16 mouse cellular contexts compared by ENCODE assay signal in genomic region chr17:29680921-29681320, GRCm38 (mm10). TPM values are rescaled to one million over a fixed set of nuclear protein-coding genes. Genes with fewer than 3 reads are reported as not detected.
DNase-seq lines count a peak whose midpoint lies in the region; ATAC-seq and TF ChIP-seq lines count a peak whose summit lies in the region.
"Had no signal": no experiment of that assay in that cellular context is flagged by ENCODE, and none has a peak within 500 bp of the region (broad histone marks: within the 10 kb centered on the region; RNA-seq: fewer than 3 reads in every experiment).

No protein-coding gene starts in this region.

- TF ChIP-seq EP300 in CH12.LX (IDR thresholded peaks at IDR 0.05; ENCODE audit: low read length): no peak

- in situ Hi-C loops in CH12.LX (cut with MboI; ENCODE audit: low pct_ligation_motif_present, low pct_unique_long_range_greater_than_20kb, low sequenced_read_pairs): no loop called here

- DNase-seq in embryonic facial prominence, embryonic 10.5 days (ENCODE audit: low spot score): no peak
- no peak for DNase-seq in kidney, adult 8-10 months
- DNase-seq in midbrain, embryonic 10.5 days (ENCODE audit: low spot score): no peak
- no peak for DNase-seq in midbrain, embryonic 14.5 days
- no peak for DNase-seq in CH12.LX (ENCODE audit: extremely low read depth)
- no peak for DNase-seq in Muller cell, postnatal 12 days (ENCODE audit: inconsistent ontology term)
- DNase-seq: adrenal gland, postnatal 10 days; lung, postnatal 36 days; right cerebral cortex, postnatal 25 days had no signal

- TF ChIP-seq RAD21 in CH12.LX (IDR thresholded peaks at IDR 0.05; ENCODE audit: low read depth, low read length): no peak

- no peak for ATAC-seq in embryonic facial prominence, embryonic 15.5 days (ENCODE audit: insufficient number of reproducible peaks, low FRiP score, low TSS enrichment, low read depth)
- ATAC-seq in kidney, embryonic 14.5 days (ENCODE audit: low FRiP score, low TSS enrichment): no peak
- no peak for ATAC-seq in midbrain, embryonic 14.5 days (ENCODE audit: low FRiP score, low TSS enrichment)
- ATAC-seq: liver, embryonic 12.5 days; midbrain, embryonic 16.5 days had no signal

- H3K4me2 ChIP-seq in embryonic facial prominence, embryonic 15.5 days (replicated peaks): no peak overlapping the region
- H3K4me2 ChIP-seq in kidney, embryonic 14.5 days (replicated peaks; ENCODE audit: low read depth, low read length): no peak overlapping the region
- no peak overlapping the region for H3K4me2 ChIP-seq in midbrain, embryonic 14.5 days (ENCODE audit: low read length)
- H3K4me2 ChIP-seq in CH12.LX (ENCODE audit: insufficient read depth, low read depth, poor library complexity, severe bottlenecking): no peak overlapping the region
- H3K4me2 ChIP-seq: embryonic facial prominence, embryonic 12.5 days; liver, embryonic 12.5 days had no signal

- H3K4me3 ChIP-seq in embryonic facial prominence, embryonic 15.5 days (replicated peaks): no peak overlapping the region
- no peak overlapping the region for H3K4me3 ChIP-seq in embryonic facial prominence, embryonic 10.5 days
- no peak overlapping the region for H3K4me3 ChIP-seq in kidney, embryonic 14.5 days (ENCODE audit: low read length)
- no peak overlapping the region for H3K4me3 ChIP-seq in midbrain, embryonic 10.5 days
- H3K4me3 ChIP-seq in midbrain, embryonic 14.5 days (replicated peaks; ENCODE audit: low read depth, low read length): no peak overlapping the region
- H3K4me3 ChIP-seq in CH12.LX (replicated peaks in 1 of 3; ENCODE audit: low read depth in 2 of 3, low read length in 2 of 3, poor library complexity in 1 of 3): peak overlapping the region in 1 of 3 experiments; percentile 14
- H3K4me3 ChIP-seq: embryonic facial prominence, embryonic 12.5 days; heart, embryonic 10.5 days; left cerebral cortex, adult 2 months; liver, embryonic 12.5 days had no signal

- no peak for TF ChIP-seq CTCF in CH12.LX (conservative IDR thresholded peaks at IDR 0.05 in 1 of 2, IDR thresholded peaks at IDR 0.05 in 1 of 2; ENCODE audit: low read depth in 2 of 2, low read length in 2 of 2)

- H3K27me3 ChIP-seq in embryonic facial prominence, embryonic 15.5 days: no peaks in the 10 kb centered on the region
- H3K27me3 ChIP-seq in embryonic facial prominence, embryonic 10.5 days (replicated peaks; ENCODE audit: low read depth, poor library complexity, severe bottlenecking): no peaks in the 10 kb centered on the region
- H3K27me3 ChIP-seq in kidney, embryonic 14.5 days (ENCODE audit: control insufficient read depth, insufficient read depth, low read length): no peaks in the 10 kb centered on the region
- no peaks in the 10 kb centered on the region for H3K27me3 ChIP-seq in midbrain, embryonic 10.5 days (ENCODE audit: low read depth, poor library complexity, severe bottlenecking)
- H3K27me3 ChIP-seq in midbrain, embryonic 14.5 days (ENCODE audit: control insufficient read depth, insufficient read depth, low read length): no peaks in the 10 kb centered on the region
- H3K27me3 ChIP-seq in CH12.LX (replicated peaks): no peaks in the 10 kb centered on the region
- H3K27me3 ChIP-seq: embryonic facial prominence, embryonic 12.5 days; liver, embryonic 12.5 days had no signal

- no peaks in the 10 kb centered on the region for H3K4me1 ChIP-seq in embryonic facial prominence, embryonic 15.5 days
- no peaks in the 10 kb centered on the region for H3K4me1 ChIP-seq in embryonic facial prominence, embryonic 10.5 days
- no peaks in the 10 kb centered on the region for H3K4me1 ChIP-seq in kidney, embryonic 14.5 days (ENCODE audit: control insufficient read depth, insufficient read depth, low read length)
- H3K4me1 ChIP-seq in midbrain, embryonic 10.5 days: no peaks in the 10 kb centered on the region
- H3K4me1 ChIP-seq in midbrain, embryonic 14.5 days (ENCODE audit: control insufficient read depth, insufficient read depth, low read length): no peaks in the 10 kb centered on the region
- H3K4me1 ChIP-seq in CH12.LX (ENCODE audit: control insufficient read depth in 1 of 2, insufficient read depth in 2 of 2): peaks cover 29 to 63% of the 10 kb centered on the region in 2 experiments
- H3K4me1 ChIP-seq: embryonic facial prominence, embryonic 12.5 days had no signal

- no peak overlapping the region for H3K9ac ChIP-seq in embryonic facial prominence, embryonic 15.5 days
- H3K9ac ChIP-seq in kidney, embryonic 14.5 days (ENCODE audit: low read depth, low read length): no peak overlapping the region
- no peak overlapping the region for H3K9ac ChIP-seq in midbrain, embryonic 14.5 days (replicated peaks; ENCODE audit: low read length)
- H3K9ac ChIP-seq in CH12.LX (ENCODE audit: insufficient read depth, low read depth): no peak overlapping the region
- H3K9ac ChIP-seq: embryonic facial prominence, embryonic 12.5 days; liver, embryonic 12.5 days had no signal

- peaks cover 90% of the 10 kb centered on the region for H3K36me3 ChIP-seq in embryonic facial prominence, embryonic 15.5 days
- H3K36me3 ChIP-seq in embryonic facial prominence, embryonic 10.5 days (replicated peaks): peaks cover 100% of the 10 kb centered on the region
- peaks cover 82% of the 10 kb centered on the region for H3K36me3 ChIP-seq in kidney, embryonic 14.5 days (ENCODE audit: control insufficient read depth, insufficient read depth, low read length)
- H3K36me3 ChIP-seq in midbrain, embryonic 10.5 days: peaks cover 99% of the 10 kb centered on the region
- H3K36me3 ChIP-seq in midbrain, embryonic 14.5 days (ENCODE audit: control insufficient read depth, insufficient read depth, low read length): peaks cover 94% of the 10 kb centered on the region
- peaks cover 74 to 89% of the 10 kb centered on the region in 2 experiments for H3K36me3 ChIP-seq in CH12.LX (replicated peaks in 1 of 2; ENCODE audit: control insufficient read depth in 1 of 2, insufficient read depth in 1 of 2, low read length in 1 of 2)

- H3K9me3 ChIP-seq in embryonic facial prominence, embryonic 15.5 days (replicated peaks): no peaks in the 10 kb centered on the region
- H3K9me3 ChIP-seq in embryonic facial prominence, embryonic 10.5 days: no peaks in the 10 kb centered on the region
- H3K9me3 ChIP-seq in kidney, embryonic 14.5 days (ENCODE audit: control insufficient read depth, low read length): no peaks in the 10 kb centered on the region
- no peaks in the 10 kb centered on the region for H3K9me3 ChIP-seq in midbrain, embryonic 10.5 days (replicated peaks)
- no peaks in the 10 kb centered on the region for H3K9me3 ChIP-seq in midbrain, embryonic 14.5 days (ENCODE audit: control insufficient read depth, low read length)
- no peaks in the 10 kb centered on the region for H3K9me3 ChIP-seq in CH12.LX (replicated peaks; ENCODE audit: low read length)
- H3K9me3 ChIP-seq: embryonic facial prominence, embryonic 12.5 days; heart, embryonic 10.5 days; liver, embryonic 12.5 days had no signal

- dilution Hi-C loops in CH12.LX (cut with MboI; ENCODE audit: extremely low pct_ligation_motif_present, extremely low pct_unique_long_range_greater_than_20kb, low sequenced_read_pairs): no loop called here

- WGBS in embryonic facial prominence, embryonic 15.5 days: 84% methylated on average over 2 of the region's 2 CpGs
- WGBS in embryonic facial prominence, embryonic 10.5 days: 90% methylated on average over 2 of the region's 2 CpGs
- WGBS in kidney, embryonic 14.5 days: 86% methylated on average over 2 of the region's 2 CpGs
- whole genome bisulfite sequencing in midbrain, embryonic 10.5 days: 89% methylated on average over 2 of the region's 2 CpGs
- WGBS in midbrain, embryonic 14.5 days: 92% methylated on average over 2 of the region's 2 CpGs

- 0 out of 2 replicates have a peak, but pooled peaks cover 2% of the 10 kb centered on the region for H3K79me2 ChIP-seq in CH12.LX (replicated peaks; ENCODE audit: control insufficient read depth, extremely low read depth, insufficient read depth, poor library complexity, severe bottlenecking)

- TF ChIP-seq POLR2A in CH12.LX (IDR thresholded peaks at IDR 0.05; ENCODE audit: low read depth, low read length): no peak

- peak overlapping the region; percentile 35; the same call in 1 of the 2 replicates for H3K27ac ChIP-seq in embryonic facial prominence, embryonic 15.5 days (replicated peaks)
- H3K27ac ChIP-seq in embryonic facial prominence, embryonic 10.5 days (replicated peaks): no peak overlapping the region
- 0 out of 2 replicates have a peak overlapping the region, but pooled peaks have one; percentile 32 for H3K27ac ChIP-seq in kidney, embryonic 14.5 days (ENCODE audit: low read depth, low read length)
- H3K27ac ChIP-seq in midbrain, embryonic 10.5 days (replicated peaks): peak overlapping the region; percentile 57; the same call in 1 of the 2 replicates
- no peak overlapping the region for H3K27ac ChIP-seq in midbrain, embryonic 14.5 days (replicated peaks; ENCODE audit: low read depth, low read length)
- 0 out of 2 replicates have a peak overlapping the region, but pooled peaks have one; percentile 2 for H3K27ac ChIP-seq in CH12.LX (ENCODE audit: insufficient read depth, low read depth)
- H3K27ac ChIP-seq: embryonic facial prominence, embryonic 12.5 days; heart, embryonic 10.5 days; left cerebral cortex, adult 2 months; liver, embryonic 12.5 days had no signal

TF ChIP-seq in CH12.LX, 34 proteins besides CTCF, POLR2A, EP300 and RAD21 (continues in another document):
- TF ChIP-seq MYC (IDR thresholded peaks at IDR 0.05; ENCODE audit: low read depth, low read length) (no peak), ZC3H11A (IDR thresholded peaks at IDR 0.05; ENCODE audit: low read depth, low read length) (no peak)

RNA-seq across cellular contexts. Expression of gene Cmtr1, which starts 20.5 kb away (rescaled TPM):
- polyA plus RNA-seq in embryonic facial prominence, embryonic 15.5 days (2015; fragmentation: Nextera tagmentation; extraction: Ambion mirVana): 108 and 110 TPM in 2 replicates
- 135 and 140 TPM in 2 replicates for polyA plus RNA-seq in embryonic facial prominence, embryonic 10.5 days (2016; fragmentation: Nextera tagmentation; extraction: Ambion mirVana)
- 102 and 111 TPM in 2 replicates for polyA plus RNA-seq in kidney, embryonic 14.5 days (2014; fragmentation: Nextera tagmentation; extraction: Ambion mirVana)
- 126 and 137 TPM in 2 replicates for polyA plus RNA-seq in midbrain, embryonic 10.5 days (2016; fragmentation: Nextera tagmentation; extraction: Ambion mirVana)
- polyA plus RNA-seq in midbrain, embryonic 14.5 days (2014; fragmentation: Nextera tagmentation; extraction: Ambion mirVana): 103 and 136 TPM in 2 replicates
- total RNA-seq in CH12.LX (2012; rRNA removed): 88.8 and 95.3 TPM in 2 replicates
- total RNA-seq in CH12.LX (2014; rRNA removed): 96.9 and 105 TPM in 2 replicates
- 135 and 152 TPM in 2 replicates for polyA plus RNA-seq in CH12.LX (2012; ENCODE audit: insufficient read length, low read depth)

RNA-seq across cellular contexts. Expression of gene Ccdc167, which starts 35.9 kb away (rescaled TPM):
- 10.7 and 11.0 TPM in 2 replicates for polyA plus RNA-seq in embryonic facial prominence, embryonic 15.5 days (2015; fragmentation: Nextera tagmentation; extraction: Ambion mirVana)
- 16.5 and 18.1 TPM in 2 replicates for polyA plus RNA-seq in embryonic facial prominence, embryonic 10.5 days (2016; fragmentation: Nextera tagmentation; extraction: Ambion mirVana)
- 14.8 and 17.5 TPM in 2 replicates for polyA plus RNA-seq in kidney, embryonic 14.5 days (2014; fragmentation: Nextera tagmentation; extraction: Ambion mirVana)
- 15.1 and 16.2 TPM in 2 replicates for polyA plus RNA-seq in midbrain, embryonic 10.5 days (2016; fragmentation: Nextera tagmentation; extraction: Ambion mirVana)
- 11.3 and 11.4 TPM in 2 replicates for polyA plus RNA-seq in midbrain, embryonic 14.5 days (2014; fragmentation: Nextera tagmentation; extraction: Ambion mirVana)
- total RNA-seq in CH12.LX (2012; rRNA removed) (18.7 and 23.5 TPM in 2 replicates), CH12.LX (2014; rRNA removed) (8.8 and 9.1 TPM in 2 replicates)
- 12.0 and 15.4 TPM in 2 replicates for polyA plus RNA-seq in CH12.LX (2012; ENCODE audit: insufficient read length, low read depth)

Comparison
In these comparisons a context has a peak if more than half of its experiments do, and no peak if none do; other contexts are left out.
1. H3K27ac ChIP-seq: peak in embryonic facial prominence, embryonic 15.5 days (single experiment), kidney, embryonic 14.5 days (single experiment), midbrain, embryonic 10.5 days (single experiment) and CH12.LX (single experiment); none in embryonic facial prominence, embryonic 10.5 days (single experiment) and midbrain, embryonic 14.5 days (single experiment).